Comparison of ENCODE assay signal across 9 mouse cellular contexts in the genomic region with DNA sequence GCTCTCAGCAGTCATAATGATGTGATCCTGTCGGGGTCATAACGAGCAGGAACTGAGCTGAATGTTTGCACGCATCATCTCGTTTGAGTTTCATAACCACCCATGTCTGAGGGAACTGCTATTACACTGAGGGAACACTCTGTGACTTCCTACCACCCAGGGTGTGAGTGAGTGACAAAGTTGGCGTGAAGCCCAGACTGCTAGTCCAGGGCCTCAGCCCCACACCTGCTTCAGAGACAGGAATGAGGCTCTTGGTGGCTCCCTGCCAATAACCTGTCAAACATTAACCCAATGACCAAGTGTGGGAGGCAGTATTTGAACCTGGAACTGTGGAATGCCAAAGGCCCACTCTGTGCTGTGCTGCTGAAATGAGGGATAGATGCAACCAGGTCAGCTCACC.
A peak's percentile ranks its signal among the peaks of the same experiment; 100 is the strongest.
DNase-seq lines count a peak whose midpoint lies in the region; ATAC-seq and TF ChIP-seq lines count a peak whose summit lies in the region.
"Had no signal": no experiment of that assay in that cellular context is flagged by ENCODE, and none has a peak within 500 bp of the region (broad histone marks: within the 10 kb centered on the region; RNA-seq: fewer than 3 reads in every experiment).

No protein-coding gene starts in this region.

- no peak for TF ChIP-seq CTCF in Patski (IDR thresholded peaks at IDR 0.05)
- no peak for TF ChIP-seq CTCF in kidney, postnatal 0 days (IDR thresholded peaks at IDR 0.05; ENCODE audit: low read depth)

- 72% methylated on average over 5 of the region's 5 CpGs for WGBS in heart, embryonic 10.5 days
- 24% methylated on average over 5 of the region's 5 CpGs for WGBS in heart, embryonic 13.5 days
- 28% methylated on average over 5 of the region's 5 CpGs for WGBS in kidney, postnatal 0 days

- no peaks in the 10 kb centered on the region for H3K27me3 ChIP-seq in heart, embryonic 10.5 days (ENCODE audit: insufficient read depth, poor library complexity, severe bottlenecking)
- H3K27me3 ChIP-seq in Patski, result no peaks in the 10 kb centered on the region
- H3K27me3 ChIP-seq in heart, embryonic 13.5 days (replicated peaks), result no peaks in the 10 kb centered on the region
- no peaks in the 10 kb centered on the region for H3K27me3 ChIP-seq in kidney, postnatal 0 days (ENCODE audit: insufficient read depth, low read length)
- H3K27me3 ChIP-seq: hindbrain, embryonic 15.5 days had no signal

- POLR2A ChIA-PET in Patski (lab: Charles Lee), result interaction anchor here (0.9 kb wide), 1 partner anchor 21 kb away, joined by 3 read pairs; no protein-coding TSS in a partner anchor

- no peak overlapping the region for H3K27ac ChIP-seq in heart, embryonic 10.5 days
- peak overlapping the region; percentile 79 for H3K27ac ChIP-seq in heart, embryonic 13.5 days (replicated peaks)
- H3K27ac ChIP-seq in kidney, postnatal 0 days, result no peak overlapping the region
- H3K27ac ChIP-seq: hindbrain, embryonic 15.5 days had no signal

- H3K9ac ChIP-seq in heart, embryonic 13.5 days, result no peak overlapping the region
- H3K9ac ChIP-seq in kidney, postnatal 0 days (ENCODE audit: low read depth, low read length), result no peak overlapping the region
- H3K9ac ChIP-seq: hindbrain, embryonic 15.5 days had no signal

- ATAC-seq in Patski, result peak; percentile 95
- peak; percentile 81 for ATAC-seq in heart, embryonic 13.5 days (ENCODE audit: extremely low read depth, insufficient number of reproducible peaks, low FRiP score, low TSS enrichment)
- ATAC-seq in kidney, postnatal 0 days (replicated peaks; ENCODE audit: low FRiP score, low read depth), result peak; percentile 100

- no peaks in the 10 kb centered on the region for H3K36me3 ChIP-seq in heart, embryonic 10.5 days
- no peaks in the 10 kb centered on the region for H3K36me3 ChIP-seq in heart, embryonic 13.5 days
- no peaks in the 10 kb centered on the region for H3K36me3 ChIP-seq in kidney, postnatal 0 days (ENCODE audit: insufficient read depth, low read length)
- H3K36me3 ChIP-seq: hindbrain, embryonic 15.5 days had no signal

- peaks cover 16% of the 10 kb centered on the region for H3K4me1 ChIP-seq in heart, embryonic 10.5 days
- H3K4me1 ChIP-seq in heart, embryonic 13.5 days, result peaks cover 28% of the 10 kb centered on the region
- H3K4me1 ChIP-seq in kidney, postnatal 0 days (replicated peaks; ENCODE audit: insufficient read depth, low read length), result no peaks in the 10 kb centered on the region
- H3K4me1 ChIP-seq: hindbrain, embryonic 15.5 days had no signal

- CTCF ChIA-PET in Patski (lab: Charles Lee), result interaction anchor here (1.5 kb wide), 1 partner anchor 12 kb away, joined by 3 read pairs; no protein-coding TSS in a partner anchor

- no peak overlapping the region for H3K4me3 ChIP-seq in heart, embryonic 10.5 days
- no peak overlapping the region for H3K4me3 ChIP-seq in heart, embryonic 13.5 days
- no peak overlapping the region for H3K4me3 ChIP-seq in kidney, postnatal 0 days (replicated peaks; ENCODE audit: low read depth, low read length)
- H3K4me3 ChIP-seq: hindbrain, embryonic 15.5 days had no signal

- H3K4me2 ChIP-seq in heart, embryonic 13.5 days, result peak overlapping the region; percentile 18; the same call in 1 of the 2 replicates
- no peak overlapping the region for H3K4me2 ChIP-seq in kidney, postnatal 0 days (ENCODE audit: low read length)
- H3K4me2 ChIP-seq: hindbrain, embryonic 15.5 days had no signal

- H3K9me3 ChIP-seq in heart, embryonic 10.5 days, result no peaks in the 10 kb centered on the region
- H3K9me3 ChIP-seq in heart, embryonic 13.5 days, result no peaks in the 10 kb centered on the region
- H3K9me3 ChIP-seq in kidney, postnatal 0 days (replicated peaks; ENCODE audit: low read length), result no peaks in the 10 kb centered on the region
- H3K9me3 ChIP-seq: hindbrain, embryonic 15.5 days had no signal

- peak; percentile 97 for DNase-seq in heart, adult 11 months
- no peak for DNase-seq in heart, embryonic 10.5 days (ENCODE audit: low spot score)
- DNase-seq in Patski (ENCODE audit: low read depth, low spot score), result peak; percentile 99
- DNase-seq in kidney, postnatal 0 days (ENCODE audit: low spot score), result peak; percentile 73
- DNase-seq in lung, postnatal 14 days, result peak; percentile 79
- DNase-seq in thymus, postnatal 0 days (ENCODE audit: low spot score), result no peak
- DNase-seq in neural tube, embryonic 10.5 days (ENCODE audit: extremely low spot score, low spot score), result no peak

- in situ Hi-C loops in Patski (cut with MboI; ENCODE audit: low pct_unique_long_range_greater_than_20kb), result no loop called here

Comparison
In these comparisons a context has a peak if more than half of its experiments do, and no peak if none do; other contexts are left out.
1. DNase-seq: peak in heart, adult 11 months (single experiment), Patski (single experiment), kidney, postnatal 0 days (single experiment) and lung, postnatal 14 days (single experiment); none in heart, embryonic 10.5 days (single experiment), thymus, postnatal 0 days (single experiment) and neural tube, embryonic 10.5 days (single experiment).
2. Peak in every context shown above with its lines, with median percentiles within 50 percentile points of each other: ATAC-seq.